Mouse (Mus musculus) embryonic facial prominence, embryonic 14.5 days (tissue): Measurements from ENCODE around the gene Naaladl1. TPM values are rescaled to one million over a fixed set of nuclear protein-coding genes. Genes with fewer than 3 reads are reported as not detected.

ENCODE experiments used
- ATAC-seq: fragments of 200-750 bp; cut with Nextera tagmentation; 2 replicates; pipeline ENCODE4 v1.8.0; 2017; ENCODE audit warnings: low read depth, moderate number of reproducible peaks, moderate TSS enrichment
- DNase-seq: peaks from one replicate; pipeline ENCODE4 v3.0.0-alpha.2; 2015; ENCODE audit warnings: low spot score
- H3K27ac ChIP-seq: fragments of 300-500 bp; sonication (generic); replicated peaks from 2 replicates; pipeline ENCODE4 v1.5.1; 2014; ENCODE audit warnings: low read depth, mild to moderate bottlenecking, low read length, moderate library complexity
- H3K27me3 ChIP-seq: fragments of 300-500 bp; sonication (generic); replicated peaks from 2 replicates; pipeline ENCODE4 v1.6.1; 2014; ENCODE audit warnings: low read length; ENCODE audit not compliant: control insufficient read depth, insufficient read depth
- H3K36me3 ChIP-seq: fragments of 300-500 bp; sonication (generic); 2 replicates; pipeline ENCODE4 v1.6.1; 2014; ENCODE audit warnings: low read length, mixed read lengths; ENCODE audit not compliant: control insufficient read depth, insufficient read depth
- H3K4me1 ChIP-seq: fragments of 300-500 bp; sonication (generic); 2 replicates; pipeline ENCODE4 v1.6.1; 2014; ENCODE audit warnings: antibody characterized with exemption, low read length; ENCODE audit not compliant: control insufficient read depth, insufficient read depth
- H3K4me2 ChIP-seq: fragments of 300-500 bp; sonication (generic); 2 replicates; pipeline ENCODE4 v1.6.1; 2014; ENCODE audit warnings: low read depth, mild to moderate bottlenecking, low read length, moderate library complexity, mixed read lengths
- H3K4me3 ChIP-seq: fragments of 300-500 bp; sonication (generic); 2 replicates; pipeline ENCODE4 v1.5.1; 2014; ENCODE audit warnings: low read depth, mild to moderate bottlenecking, low read length
- H3K9ac ChIP-seq: fragments of 300-500 bp; sonication (generic); 2 replicates; pipeline ENCODE4 v1.6.1; 2014; ENCODE audit warnings: low read depth, mild to moderate bottlenecking, low read length, moderate library complexity, mixed read lengths
- H3K9me3 ChIP-seq: fragments of 300-500 bp; sonication (generic); 2 replicates; pipeline ENCODE4 v1.6.1; 2016; ENCODE audit warnings: low read length; ENCODE audit not compliant: control insufficient read depth
- WGBS: fragments of 180-500 bp; shearing (Covaris S2); extraction: QIAGEN DNeasy Blood & Tissue Kit; methylation state at CpG from one replicate; pipeline ENCODE4 v1.1.7; 2014; 5-methylcytosine and 5-hydroxymethylcytosine counted together
- polyA plus RNA-seq: library from polyadenylated mRNA; unstranded; fragments of >200 nt; fragmentation: Nextera tagmentation; extraction: Ambion mirVana; gene quantifications from 2 replicates; pipeline ENCODE4 v1.2.1, GENCODE M21; 2014

Gene Naaladl1
- polyA plus RNA-seq, 1 experiment from 2014 or later = 0.51 TPM

- H3K4me1 ChIP-seq = no peaks in the 10 kb centered on the region
- H3K9me3 ChIP-seq = no peaks in the 10 kb centered on the region
- DNase-seq (no peak), ATAC-seq (no peak)
- 85% methylated on average over 3 of the region's 3 CpGs for WGBS
- H3K36me3 ChIP-seq = peaks cover 13% of the 10 kb centered on the region; the same call in 1 of the 2 replicates
- H3K27ac ChIP-seq = no peak overlapping the region
- no peaks in the 10 kb centered on the region for H3K27me3 ChIP-seq
- no peak overlapping the region for H3K9ac ChIP-seq
- H3K4me3 ChIP-seq = no peak overlapping the region
- no peak overlapping the region for H3K4me2 ChIP-seq
Observed at GRCm38 (mm10) chr19:6097847-6098246, 7.7 kb upstream of the Naaladl1 start.

GRCm38 (mm10) chr19:6101186-6101585 is 4.4 kb upstream of the Naaladl1 start:
- Histone ChIP-seq H3K36me3 (no peaks in the 10 kb centered on the region), H3K4me2 (no peak overlapping the region), H3K4me3 (no peak overlapping the region), H3K27me3 (no peaks in the 10 kb centered on the region), H3K4me1 (no peaks in the 10 kb centered on the region), H3K9me3 (no peaks in the 10 kb centered on the region), H3K9ac (peak overlapping the region; percentile 25; the same call in 1 of the 2 replicates), H3K27ac (no peak overlapping the region)
- 26% methylated on average over 6 of the region's 6 CpGs for WGBS
- DNase-seq = no peak
- no peak for ATAC-seq

GRCm38 (mm10) chr19:6102169-6102853 is 3.3 kb upstream of the Naaladl1 start:
- 83% methylated on average over 6 of the region's 6 CpGs for WGBS
- no peak for ATAC-seq
- H3K36me3 ChIP-seq = no peaks in the 10 kb centered on the region

DNA sequence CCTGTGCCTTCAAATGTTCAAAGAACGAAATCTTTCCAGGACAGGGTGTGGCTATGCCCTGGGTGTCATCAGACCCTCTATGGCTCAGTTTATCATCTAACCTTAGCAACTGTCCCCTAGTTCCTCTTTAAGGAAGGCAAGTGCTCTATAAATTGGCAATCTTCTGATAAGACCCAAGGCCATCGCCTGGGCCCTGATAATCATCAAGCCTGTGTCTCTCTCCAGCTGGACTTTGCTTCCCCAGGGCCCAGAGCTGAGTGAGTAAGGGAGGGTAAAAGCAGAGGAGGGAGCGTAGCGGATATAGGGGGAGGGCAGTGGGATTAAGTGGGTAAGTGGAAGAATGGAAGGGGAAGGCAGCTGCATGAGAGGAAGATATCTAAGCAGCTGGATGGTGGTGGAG is 1.1 kb upstream of the Naaladl1 start:
- H3K4me1 ChIP-seq = no peaks in the 10 kb centered on the region
- 80% methylated on average over 4 of the region's 4 CpGs for WGBS
- H3K27ac ChIP-seq = no peak overlapping the region
- H3K9ac ChIP-seq = no peak overlapping the region
- no peak for DNase-seq
- no peaks in the 10 kb centered on the region for H3K9me3 ChIP-seq
- H3K4me3 ChIP-seq = no peak overlapping the region
- H3K27me3 ChIP-seq = no peaks in the 10 kb centered on the region
- no peaks in the 10 kb centered on the region for H3K36me3 ChIP-seq
- no peak overlapping the region for H3K4me2 ChIP-seq
- ATAC-seq = no peak

More at GRCm38 (mm10) chr19:6102169-6102853, 3.3 kb upstream of the Naaladl1 start:
- Histone ChIP-seq H3K9ac (no peak overlapping the region), H3K4me2 (no peak overlapping the region), H3K4me3 (no peak overlapping the region), H3K4me1 (no peaks in the 10 kb centered on the region), H3K27me3 (no peaks in the 10 kb centered on the region), H3K27ac (no peak overlapping the region), H3K9me3 (no peaks in the 10 kb centered on the region)
- no peak for DNase-seq

GRCm38 (mm10) chr19:6113116-6113515 is 7.5 kb downstream of the Naaladl1 start:
- H3K9ac ChIP-seq = no peak overlapping the region
- H3K4me2 ChIP-seq = no peak overlapping the region
- no peak overlapping the region for H3K27ac ChIP-seq
- peaks cover 9% of the 10 kb centered on the region for H3K4me1 ChIP-seq
- 68% methylated on average over 6 of the region's 6 CpGs for WGBS
- no peak overlapping the region for H3K4me3 ChIP-seq
- H3K9me3 ChIP-seq = no peaks in the 10 kb centered on the region
- no peaks in the 10 kb centered on the region for H3K27me3 ChIP-seq
- peaks cover 25% of the 10 kb centered on the region for H3K36me3 ChIP-seq
- ATAC-seq (no peak), DNase-seq (no peak)

DNA sequence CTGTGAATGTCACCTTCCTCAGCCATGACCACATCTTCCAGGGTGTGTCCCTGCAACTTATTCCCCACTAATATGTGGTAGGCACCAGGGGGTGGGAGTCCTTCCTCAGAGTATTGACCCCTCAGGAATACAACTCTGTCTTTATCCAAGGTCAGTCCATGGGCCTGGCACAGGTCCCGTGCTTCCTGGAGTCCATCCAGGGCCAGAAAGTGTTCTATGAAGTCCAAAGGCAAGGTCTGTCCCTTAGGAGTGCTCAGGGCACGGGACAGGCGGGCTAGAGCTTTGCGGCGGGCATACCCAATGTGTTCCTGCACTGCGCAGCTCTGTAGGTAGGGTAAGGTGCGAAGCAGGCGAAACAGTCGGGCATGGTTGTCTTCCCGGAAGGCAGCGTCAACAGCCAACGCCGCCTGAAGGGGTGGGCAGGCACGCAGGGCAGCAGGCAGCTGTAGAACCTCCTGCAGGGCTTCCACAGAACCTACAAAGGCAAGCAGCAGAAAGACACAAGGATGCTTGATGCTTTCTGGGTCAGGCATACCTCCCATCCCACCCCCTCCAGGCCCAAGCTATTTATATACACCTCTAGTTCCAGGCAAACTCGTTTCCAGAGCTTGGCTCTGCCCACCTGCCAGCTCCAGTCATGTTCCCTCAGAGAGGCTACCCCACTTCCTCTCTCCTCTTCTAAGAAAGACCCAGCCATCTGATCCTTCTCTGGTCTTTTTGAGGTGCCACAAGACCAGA is 10.7 kb downstream of the Naaladl1 start:
- no peak overlapping the region for H3K9ac ChIP-seq
- H3K9me3 ChIP-seq = no peaks in the 10 kb centered on the region
- H3K27me3 ChIP-seq = no peaks in the 10 kb centered on the region
- DNase-seq (no peak), ATAC-seq (no peak)
- peaks cover 27% of the 10 kb centered on the region for H3K36me3 ChIP-seq
- H3K4me2 ChIP-seq = peak overlapping the region; percentile 84; the same call in 1 of the 2 replicates
- no peak overlapping the region for H3K27ac ChIP-seq
- 91% methylated on average over 14 of the region's 15 CpGs for WGBS
- H3K4me1 ChIP-seq = peaks cover 12% of the 10 kb centered on the region
- H3K4me3 ChIP-seq = no peak overlapping the region

DNA sequence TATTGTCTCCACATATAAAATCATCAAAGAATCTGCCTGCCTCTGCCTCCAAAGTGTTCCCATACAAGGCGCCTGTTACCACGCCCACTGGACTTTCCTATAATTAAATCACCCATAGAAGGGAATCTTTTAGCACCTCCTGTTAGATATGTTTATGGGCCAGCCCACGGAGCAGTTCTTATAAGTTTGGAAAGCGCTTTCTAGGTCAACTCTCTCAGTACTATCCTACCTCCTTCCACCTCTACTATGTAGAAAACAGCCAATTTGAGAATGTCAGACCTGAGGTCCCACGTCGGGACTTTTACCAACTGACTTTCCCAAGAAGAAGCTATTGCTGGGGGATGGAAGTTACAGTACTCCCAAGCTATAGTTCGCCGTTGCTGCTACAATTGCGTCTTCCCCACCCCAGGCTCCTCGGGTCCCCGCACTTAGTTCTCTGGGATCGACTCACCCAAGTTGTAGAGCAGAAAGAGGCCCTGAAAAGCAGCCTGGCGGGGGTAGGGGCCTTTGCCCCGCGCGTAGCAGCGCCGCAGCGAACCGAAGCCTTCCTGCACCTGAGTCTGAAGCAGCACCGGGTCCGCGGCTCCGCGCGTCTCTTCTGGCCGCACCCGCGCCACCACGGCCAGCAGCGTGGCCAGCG is 11.9 kb downstream of the Naaladl1 start:
- 6% methylated on average over 22 of the region's 32 CpGs for WGBS
- Histone ChIP-seq H3K9ac (peak overlapping the region; percentile 82), H3K4me3 (peak overlapping the region; percentile 86), H3K4me1 (peaks cover 12% of the 10 kb centered on the region), H3K36me3 (peaks cover 32% of the 10 kb centered on the region), H3K9me3 (no peaks in the 10 kb centered on the region), H3K4me2 (peak overlapping the region; percentile 84), H3K27ac (peak overlapping the region; percentile 93), H3K27me3 (no peaks in the 10 kb centered on the region)
- DNase-seq (no peak), ATAC-seq (no peak)

DNA sequence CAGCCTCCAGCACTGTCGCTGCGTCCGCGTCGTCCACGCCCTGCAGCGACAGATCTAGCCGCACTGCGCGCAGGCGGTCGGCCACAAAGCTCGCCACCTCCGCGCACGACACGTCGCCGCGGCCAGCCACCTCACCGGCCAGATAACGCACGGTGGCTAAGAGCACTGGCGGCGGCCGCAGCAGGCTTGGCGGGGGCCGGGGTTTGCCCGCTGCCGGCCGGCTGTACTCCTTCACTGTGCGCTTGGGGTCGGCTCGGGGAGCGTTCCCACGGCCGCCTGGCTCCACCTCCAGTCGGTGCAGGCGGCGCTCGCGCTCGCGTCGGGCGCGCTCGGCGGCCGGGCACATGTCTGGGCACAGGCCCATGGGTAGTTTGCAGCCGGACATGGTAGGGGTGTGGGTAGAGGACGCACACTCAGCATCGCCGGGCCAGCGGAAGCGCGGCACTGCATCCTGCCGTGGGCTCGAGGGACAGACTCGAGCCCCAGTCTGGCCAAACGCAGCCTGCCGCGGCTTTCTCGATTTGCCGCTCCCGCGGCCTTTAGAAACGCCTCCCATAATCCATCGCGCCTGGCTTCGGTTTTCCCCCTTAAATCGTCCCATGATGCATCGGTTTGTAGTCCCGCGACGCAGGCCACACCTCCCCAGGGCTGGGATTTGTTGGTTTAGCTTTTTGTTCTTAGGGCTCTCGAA is 12.5 kb downstream of the Naaladl1 start, which contains the start of gene Sac3d1:
Sac3d1 (minus strand) TSS at position 665 of the 691 bp plus-strand sequence.
- Histone ChIP-seq H3K36me3 (peaks cover 32% of the 10 kb centered on the region), H3K27me3 (no peaks in the 10 kb centered on the region), H3K9me3 (no peaks in the 10 kb centered on the region), H3K4me3 (peak within 1 kb of the TSS; percentile 86), H3K27ac (peak within 1 kb of the TSS; percentile 93), H3K9ac (peak within 1 kb of the TSS; percentile 82), H3K4me2 (peak within 1 kb of the TSS; percentile 84), H3K4me1 (peaks cover 12% of the 10 kb centered on the region)
- under 1% methylated on average over 44 of the region's 77 CpGs for WGBS
- ATAC-seq (peak; percentile 89), DNase-seq (peak; percentile 98)
